Mouse (Mus musculus) kidney, adult 2 months (tissue): ENCODE results near the gene Gm10447. TPM values are rescaled to one million over a fixed set of nuclear protein-coding genes. Genes with fewer than 3 reads are reported as not detected.

Source experiments
- DNase-seq: peaks from one replicate; pipeline ENCODE4 v3.0.0; 2021
- H3K27ac ChIP-seq: fragments of 200-500 bp; 2 replicates; pipeline ENCODE4 v1.5.1; 2012; ENCODE audit warnings: low read depth, low read length, control low read depth, inconsistent platforms; ENCODE audit not compliant: insufficient read depth
- H3K27me3 ChIP-seq: fragments of 200-500 bp; replicated peaks from 2 replicates; pipeline ENCODE4 v1.6.1; 2012; ENCODE audit warnings: mild to moderate bottlenecking, moderate library complexity, low read length, inconsistent platforms; ENCODE audit not compliant: control insufficient read depth, insufficient read depth
- H3K36me3 ChIP-seq: fragments of 200-500 bp; 2 replicates; pipeline ENCODE4 v1.6.1; 2012; ENCODE audit warnings: mild to moderate bottlenecking, moderate library complexity, low read length, inconsistent platforms; ENCODE audit not compliant: control insufficient read depth, insufficient read depth
- H3K4me1 ChIP-seq: fragments of 200-500 bp; 2 replicates; pipeline ENCODE4 v1.6.1; 2011; ENCODE audit warnings: low read length; ENCODE audit not compliant: control insufficient read depth, insufficient read depth
- H3K4me3 ChIP-seq: fragments of 200-500 bp; 2 replicates; pipeline ENCODE4 v1.5.1; 2011; ENCODE audit warnings: mild to moderate bottlenecking, low read depth, low read length, control low read depth; ENCODE audit not compliant: insufficient read depth
- CTCF ChIP-seq: fragments of 200-500 bp; conservative IDR thresholded peaks from 2 replicates; pipeline ENCODE4 v1.5.1; 2011; ENCODE audit warnings: low read depth, mild to moderate bottlenecking, control low read depth, low read length, moderate library complexity, mixed read lengths; ENCODE audit not compliant: insufficient read depth, insufficient read length
- POLR2A ChIP-seq: fragments of 200-500 bp; IDR thresholded peaks from one replicate; pipeline ENCODE4 v1.6.1; 2011; ENCODE audit warnings: low read depth, low read length, control low read depth
- WGBS: fragments of 180-500 bp; shearing (Covaris S2); methylation state at CpG from one replicate; pipeline ENCODE4 v1.1.7; 2018; 5-methylcytosine and 5-hydroxymethylcytosine counted together
- polyA plus RNA-seq: library from polyadenylated mRNA; depleted of rRNA; stranded (reverse); fragments of >200 nt; gene quantifications from 2 replicates; pipeline ENCODE4 v1.2.3, GENCODE M21; 2012; rRNA removed

Gm10447 gene
- polyA plus RNA-seq, result 0.05 and 0.10 TPM in 2 replicates

GRCm38 (mm10) chr11:53456474-53457371, at the start of gene Gm10447, which contains the start of gene Shroom1:
Gene Gm10447, minus strand, starts transcription at chr11:53457110.
Gene Shroom1, plus strand, starts transcription at chr11:53457205.
- DNase-seq, result peak; percentile 69
- H3K4me1 ChIP-seq, result peaks cover 4% of the 10 kb centered on the region; the same call in 1 of the 2 replicates
- no peaks in the 10 kb centered on the region for H3K27me3 ChIP-seq
- H3K36me3 ChIP-seq, result no peaks in the 10 kb centered on the region
- peak within 1 kb of the TSS; percentile 64 for H3K4me3 ChIP-seq
- 5% methylated on average over 42 of the region's 42 CpGs for WGBS
- TF ChIP-seq POLR2A (no peak), CTCF (peak; percentile 55)
- H3K27ac ChIP-seq, result no peak within 1 kb of the TSS

DNA sequence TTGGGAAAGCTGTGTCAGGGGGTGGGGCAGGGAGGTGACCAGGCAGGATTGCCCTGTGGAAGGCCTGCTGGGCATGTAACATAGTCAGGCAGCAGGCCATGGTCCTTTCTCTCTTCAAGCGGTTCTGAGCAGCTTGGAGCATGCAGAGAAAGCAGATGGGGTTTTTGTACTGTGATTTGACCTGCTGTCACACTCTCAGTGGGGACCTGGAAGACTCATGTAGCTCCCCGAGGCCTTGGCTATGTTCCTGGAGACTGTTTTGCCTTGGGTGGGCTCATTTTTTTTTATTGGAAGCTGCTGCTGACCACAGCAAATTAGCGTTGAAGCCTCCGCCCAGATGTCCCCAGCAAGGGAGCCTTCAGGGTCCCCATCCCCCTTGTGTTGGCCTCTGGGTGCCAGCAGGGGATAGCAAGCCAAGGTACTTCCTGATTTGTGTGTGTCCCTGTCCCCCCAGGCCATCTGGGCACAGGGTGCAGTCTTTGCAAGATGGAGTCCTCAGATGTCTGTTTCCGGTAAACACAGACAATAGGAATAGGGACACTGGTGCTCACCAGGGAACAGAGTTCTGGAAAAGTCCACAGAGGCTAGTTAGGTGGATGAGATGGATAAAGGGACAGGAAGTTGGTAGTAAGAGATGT, 48.2 kb upstream of the Gm10447 start:
- DNase-seq, result no peak
- 83% methylated on average over 5 of the region's 5 CpGs for WGBS

GRCm38 (mm10) chr11:53504376-53504775, 47.5 kb upstream of the Gm10447 start:
- no peak overlapping the region for H3K27ac ChIP-seq
- H3K4me1 ChIP-seq, result no peaks in the 10 kb centered on the region
- 86% methylated on average over 8 of the region's 8 CpGs for WGBS
- no peaks in the 10 kb centered on the region for H3K27me3 ChIP-seq
- no peak for DNase-seq
- no peaks in the 10 kb centered on the region for H3K36me3 ChIP-seq
- no peak overlapping the region for H3K4me3 ChIP-seq
- TF ChIP-seq CTCF (no peak), POLR2A (no peak)

More for the DNA sequence above, 48.2 kb upstream of the Gm10447 start:
- H3K4me3 ChIP-seq, result no peak overlapping the region
- TF ChIP-seq POLR2A (no peak), CTCF (no peak)
- H3K4me1 ChIP-seq, result no peaks in the 10 kb centered on the region
- no peak overlapping the region for H3K27ac ChIP-seq
- H3K27me3 ChIP-seq, result no peaks in the 10 kb centered on the region
- no peaks in the 10 kb centered on the region for H3K36me3 ChIP-seq

GRCm38 (mm10) chr11:53503738-53504137, 46.8 kb upstream of the Gm10447 start:
- Histone ChIP-seq H3K4me3 (no peak overlapping the region), H3K27ac (no peak overlapping the region), H3K4me1 (no peaks in the 10 kb centered on the region), H3K27me3 (no peaks in the 10 kb centered on the region), H3K36me3 (no peaks in the 10 kb centered on the region)
- TF ChIP-seq CTCF, result no peak
- no peak for TF ChIP-seq POLR2A
- no peak for DNase-seq
- WGBS, result 84% methylated on average over 5 of the region's 5 CpGs

GRCm38 (mm10) chr11:53502039-53502765, 45.3 kb upstream of the Gm10447 start:
- Histone ChIP-seq H3K36me3 (no peaks in the 10 kb centered on the region), H3K4me1 (no peaks in the 10 kb centered on the region), H3K27me3 (no peaks in the 10 kb centered on the region), H3K27ac (no peak overlapping the region), H3K4me3 (no peak overlapping the region)
- TF ChIP-seq CTCF (no peak), POLR2A (no peak)
- no peak for DNase-seq
- WGBS, result 78% methylated on average over 8 of the region's 8 CpGs

DNA sequence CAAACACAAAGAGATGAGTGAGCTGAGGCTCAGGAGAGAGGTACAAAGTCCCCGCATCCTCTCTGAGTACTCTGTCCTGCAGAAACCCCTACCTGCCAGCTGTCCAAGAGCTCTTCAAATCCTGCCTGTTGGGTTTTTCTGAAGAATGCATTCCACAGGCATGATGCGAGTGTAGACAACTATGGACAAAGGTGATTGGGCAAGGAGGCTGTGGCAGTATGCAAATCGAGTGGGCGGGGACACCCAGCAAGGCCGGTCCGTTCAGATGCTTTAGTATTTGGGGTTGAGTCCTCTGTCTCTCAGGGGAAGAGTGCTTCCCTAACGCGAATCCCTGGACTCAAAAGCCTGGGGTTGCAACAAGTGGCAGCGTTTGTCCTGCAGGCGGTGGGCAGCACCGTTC, 43.7 kb upstream of the Gm10447 start:
- H3K36me3 ChIP-seq, result no peaks in the 10 kb centered on the region
- 13% methylated on average over 11 of the region's 11 CpGs for WGBS
- DNase-seq, result peak; percentile 50

More for the DNA sequence above, 43.7 kb upstream of the Gm10447 start:
- Histone ChIP-seq H3K27ac (no peak overlapping the region), H3K27me3 (no peaks in the 10 kb centered on the region), H3K4me1 (no peaks in the 10 kb centered on the region), H3K4me3 (no peak overlapping the region)
- TF ChIP-seq POLR2A, result no peak
- TF ChIP-seq CTCF, result no peak
